Mouse (Mus musculus): ENCODE results near the gene Gm44511. TPM values are rescaled to one million over a fixed set of nuclear protein-coding genes. Genes with fewer than 3 reads are reported as not detected.
"Not testable (repeated sequence)": the region's sequence is repeated elsewhere in the genome, so short reads cannot be mapped to it uniquely, and the experiment has no call there.

Gm44511 gene
- total and polyA plus RNA-seq, 3 experiments: not detected

DNA sequence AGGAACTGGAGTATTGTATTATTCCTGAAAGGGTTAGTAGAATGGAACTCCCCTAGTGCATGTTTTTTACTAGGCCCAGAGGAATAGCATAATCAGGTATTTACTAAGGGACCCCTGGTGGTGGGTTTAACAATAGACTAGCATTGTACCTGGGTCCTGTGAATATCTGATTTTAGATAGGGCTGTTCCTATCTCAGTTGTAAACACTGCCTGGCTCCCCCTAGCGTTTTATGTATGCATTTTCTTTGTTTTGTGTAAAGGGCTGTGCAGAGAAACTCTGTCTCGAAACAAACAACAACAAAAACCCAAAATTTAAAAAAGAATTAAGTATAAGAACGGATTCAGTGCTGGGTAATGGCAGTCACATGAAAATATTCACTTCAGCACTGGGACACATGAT is 19.1 kb downstream of the Gm44511 start:
- Histone ChIP-seq H3K4me1 (ENCODE audit: control insufficient read depth in 1 of 2, insufficient read depth in 2 of 2, low read length in 2 of 2) (peaks cover 2 to 9% of the 10 kb centered on the region in 2 experiments; a peak in 2 of 4 replicates), H3K9me3 (replicated peaks; ENCODE audit: insufficient read depth, low read length) (no peaks in the 10 kb centered on the region), H3K27ac (ENCODE audit: control insufficient read depth, low read depth, low read length) (no peak overlapping the region), H3K9ac (ENCODE audit: control insufficient read depth, low read depth, low read length, poor library complexity, severe bottlenecking) (no peak overlapping the region), H3K79me2 (ENCODE audit: control insufficient read depth, insufficient read depth, low read length, poor library complexity) (no peaks in the 10 kb centered on the region), H3K36me3 (ENCODE audit: control insufficient read depth in 1 of 2, insufficient read depth in 2 of 2, low read length in 2 of 2) (no peaks in the 10 kb centered on the region), H3K4me3 (ENCODE audit: control insufficient read depth in 1 of 2, insufficient read depth in 1 of 2, low read depth in 2 of 2, low read length in 2 of 2) (no peak overlapping the region), H3K27me3 (ENCODE audit: control insufficient read depth in 1 of 2, insufficient read depth in 2 of 2, low read length in 2 of 2) (no peaks in the 10 kb centered on the region)
- DNase-seq (ENCODE audit: low read depth, low spot score): no peak
- TF ChIP-seq CTCF (IDR thresholded peaks at IDR 0.05 in 2 of 3, conservative IDR thresholded peaks at IDR 0.05 in 1 of 3; ENCODE audit: control insufficient read depth in 1 of 3, insufficient read depth in 1 of 3, low read depth in 2 of 3, low read length in 3 of 3, poor library complexity in 1 of 3, severe bottlenecking in 1 of 3) (0 out of 6 replicates have a peak, but pooled peaks of 1 of the 3 experiments have one; percentile 19), KAT2A (conservative IDR thresholded peaks at IDR 0.05; ENCODE audit: low read depth, low read length) (no peak), ZMIZ1 (IDR thresholded peaks at IDR 0.05; ENCODE audit: low read depth, low read length) (no peak), E2F4 (IDR thresholded peaks at IDR 0.05; ENCODE audit: borderline replicate concordance, low read depth, low read length) (no peak), GATA1 (IDR thresholded peaks at IDR 0.05; ENCODE audit: low read depth, low read length) (0 out of 2 replicates have a peak, but pooled peaks have one; percentile 6)

- TF ChIP-seq ZC3H11A (IDR thresholded peaks at IDR 0.05; ENCODE audit: low read depth, low read length) (peak; percentile 42; the same call in 1 of the 2 replicates), RAD21 (IDR thresholded peaks at IDR 0.05; ENCODE audit: low read depth, low read length) (peak; percentile 49), SMC3 (IDR thresholded peaks at IDR 0.05; ENCODE audit: low read depth, low read length) (peak; percentile 50), CTCF (IDR thresholded peaks at IDR 0.05 in 2 of 3, conservative IDR thresholded peaks at IDR 0.05 in 1 of 3; ENCODE audit: control insufficient read depth in 1 of 3, insufficient read depth in 1 of 3, low read depth in 2 of 3, low read length in 3 of 3, poor library complexity in 1 of 3, severe bottlenecking in 1 of 3) (peak; percentile 46 to 61 (median 57))
- peak; percentile 75 for DNase-seq (ENCODE audit: low read depth, low spot score)
Observed at GRCm38 (mm10) chr6:128804823-128805640, 21.1 kb downstream of the Gm44511 start.

DNA sequence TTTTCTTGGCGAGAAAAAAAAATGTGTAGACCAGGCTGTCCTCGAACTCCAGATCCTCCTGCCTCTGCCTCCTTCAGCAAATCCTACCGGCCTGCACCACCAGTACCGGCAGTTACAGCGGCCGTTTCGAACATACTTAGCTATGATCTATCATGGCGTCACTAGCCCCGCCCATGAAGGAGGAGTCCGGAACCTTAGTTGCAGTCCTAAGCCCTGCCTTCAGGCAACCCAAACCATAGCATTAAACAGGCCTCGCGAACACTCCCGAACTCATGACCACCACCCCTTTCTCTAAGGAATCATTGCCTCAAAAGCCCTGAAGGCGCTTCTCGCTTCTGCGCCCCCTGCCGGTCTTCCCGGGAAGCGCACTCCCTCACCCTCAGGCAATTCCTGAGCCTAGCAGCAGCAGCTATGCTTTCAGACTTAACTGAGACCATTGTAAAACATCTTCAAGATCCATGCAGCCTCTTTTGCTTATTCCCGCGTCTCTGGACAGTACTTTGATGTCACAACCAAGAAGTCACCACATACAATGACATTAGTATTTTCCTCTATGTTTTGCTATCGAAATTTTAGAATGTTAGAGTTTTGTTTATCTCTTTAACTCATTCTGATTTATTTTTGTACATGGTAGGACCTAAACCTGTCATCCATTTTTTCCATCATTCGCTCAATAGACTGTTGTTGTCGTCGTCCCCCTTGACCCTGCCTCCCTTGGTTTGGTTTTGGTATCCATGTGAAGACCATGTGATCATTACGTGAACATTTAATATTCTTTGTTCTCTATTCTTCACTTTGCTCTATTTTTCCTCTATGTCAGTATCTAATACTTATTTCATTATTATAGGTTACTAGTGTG is 22.9 kb downstream of the Gm44511 start:
- H3K4me3 ChIP-seq (ENCODE audit: control insufficient read depth in 1 of 2, insufficient read depth in 1 of 2, low read depth in 2 of 2, low read length in 2 of 2): peak overlapping the region; percentile 49 to 82
- no peaks in the 10 kb centered on the region for H3K36me3 ChIP-seq (ENCODE audit: control insufficient read depth in 1 of 2, insufficient read depth in 2 of 2, low read length in 2 of 2)
- no peak for TF ChIP-seq GABPA (IDR thresholded peaks at IDR 0.05; ENCODE audit: low read depth, low read length)
- no peak for TF ChIP-seq MYC (IDR thresholded peaks at IDR 0.05; ENCODE audit: low read depth, low read length)
- no peak for TF ChIP-seq ZC3H11A (IDR thresholded peaks at IDR 0.05; ENCODE audit: low read depth, low read length)
- TF ChIP-seq POLR2AphosphoS5 (IDR thresholded peaks at IDR 0.05; ENCODE audit: borderline replicate concordance, low read depth, low read length): no peak
- TF ChIP-seq JUND (IDR thresholded peaks at IDR 0.05; ENCODE audit: low read depth, low read length): no peak
- no peak for TF ChIP-seq MEF2A (IDR thresholded peaks at IDR 0.05; ENCODE audit: extremely low read depth, insufficient replicate concordance, low read depth, low read length, poor library complexity, severe bottlenecking)
- 0 out of 2 replicates have a peak, but pooled peaks have one; percentile 31 for TF ChIP-seq ETS1 (IDR thresholded peaks at IDR 0.05; ENCODE audit: low read depth, low read length)
- no peak for TF ChIP-seq NELFE (IDR thresholded peaks at IDR 0.05; ENCODE audit: low read depth, low read length)
- TF ChIP-seq HCFC1 (IDR thresholded peaks at IDR 0.05; ENCODE audit: low read depth, low read length): 0 out of 2 replicates have a peak, but pooled peaks have one; percentile 24
- TF ChIP-seq USF1 (IDR thresholded peaks at IDR 0.05; ENCODE audit: low read depth, low read length): peak; percentile 32; the same call in 1 of the 2 replicates
- no peak for TF ChIP-seq ZNF384 (IDR thresholded peaks at IDR 0.05; ENCODE audit: low read depth, low read length)
- no peak for TF ChIP-seq NRF1 (IDR thresholded peaks at IDR 0.05; ENCODE audit: insufficient read depth, low read depth, low read length, poor library complexity, severe bottlenecking)
- peak; percentile 67 for TF ChIP-seq MXI1 (IDR thresholded peaks at IDR 0.05; ENCODE audit: low read depth, low read length)
- peak; percentile 66 for TF ChIP-seq SMC3 (IDR thresholded peaks at IDR 0.05; ENCODE audit: low read depth, low read length)

More at GRCm38 (mm10) chr6:128804823-128805640, 21.1 kb downstream of the Gm44511 start:
- not testable (repeated sequence) for H3K79me2 ChIP-seq (ENCODE audit: control insufficient read depth, insufficient read depth, low read length, poor library complexity); H3K27me3 ChIP-seq (ENCODE audit: control insufficient read depth in 1 of 2, insufficient read depth in 2 of 2, low read length in 2 of 2); H3K4me3 ChIP-seq (ENCODE audit: control insufficient read depth in 1 of 2, insufficient read depth in 1 of 2, low read depth in 2 of 2, low read length in 2 of 2); H3K27ac ChIP-seq (ENCODE audit: control insufficient read depth, low read depth, low read length); H3K4me1 ChIP-seq (ENCODE audit: control insufficient read depth in 1 of 2, insufficient read depth in 2 of 2, low read length in 2 of 2); H3K9me3 ChIP-seq (replicated peaks; ENCODE audit: insufficient read depth, low read length); H3K36me3 ChIP-seq (ENCODE audit: control insufficient read depth in 1 of 2, insufficient read depth in 2 of 2, low read length in 2 of 2); H3K9ac ChIP-seq (ENCODE audit: control insufficient read depth, low read depth, low read length, poor library complexity, severe bottlenecking)

More for the DNA sequence above, 22.9 kb downstream of the Gm44511 start:
- Histone ChIP-seq H3K79me2 (ENCODE audit: control insufficient read depth, insufficient read depth, low read length, poor library complexity) (no peaks in the 10 kb centered on the region), H3K9ac (ENCODE audit: control insufficient read depth, low read depth, low read length, poor library complexity, severe bottlenecking) (peak overlapping the region; percentile 68), H3K9me3 (replicated peaks; ENCODE audit: insufficient read depth, low read length) (no peaks in the 10 kb centered on the region), H3K27ac (ENCODE audit: control insufficient read depth, low read depth, low read length) (no peak overlapping the region), H3K4me1 (ENCODE audit: control insufficient read depth in 1 of 2, insufficient read depth in 2 of 2, low read length in 2 of 2) (peaks cover 5 to 9% of the 10 kb centered on the region in 2 experiments; a peak in 2 of 4 replicates), H3K27me3 (ENCODE audit: control insufficient read depth in 1 of 2, insufficient read depth in 2 of 2, low read length in 2 of 2) (no peaks in the 10 kb centered on the region)
- peak; percentile 97 for DNase-seq (ENCODE audit: low read depth, low spot score)
